Mouse (Mus musculus) lung, embryonic 15.5 days (tissue): Measurements from ENCODE around the gene Aifm2. TPM values are rescaled to one million over a fixed set of nuclear protein-coding genes. Genes with fewer than 3 reads are reported as not detected.

Experiments used
- ATAC-seq: fragments of 200-750 bp; cut with Nextera tagmentation; 2 replicates; pipeline ENCODE4 v1.8.0; 2017; ENCODE audit warnings: moderate number of reproducible peaks, borderline replicate concordance; ENCODE audit not compliant: low FRiP score, low TSS enrichment; ENCODE audit errors: extremely low read depth
- H3K27ac ChIP-seq: fragments of 300-500 bp; sonication (generic); 2 replicates; pipeline ENCODE4 v1.5.1; 2015; ENCODE audit warnings: moderate library complexity, mild to moderate bottlenecking, inconsistent platforms
- H3K27me3 ChIP-seq: fragments of 300-500 bp; sonication (generic); 2 replicates; pipeline ENCODE4 v1.6.1; 2015; ENCODE audit warnings: inconsistent platforms
- H3K36me3 ChIP-seq: fragments of 300-500 bp; sonication (generic); 2 replicates; pipeline ENCODE4 v1.6.1; 2015; ENCODE audit warnings: inconsistent platforms
- H3K4me1 ChIP-seq: fragments of 300-500 bp; sonication (generic); 2 replicates; pipeline ENCODE4 v1.6.1; 2015; ENCODE audit warnings: inconsistent platforms
- H3K4me2 ChIP-seq: fragments of 300-500 bp; sonication (generic); 2 replicates; pipeline ENCODE4 v1.6.1; 2015; ENCODE audit warnings: inconsistent platforms, mild to moderate bottlenecking, moderate library complexity
- H3K4me3 ChIP-seq: fragments of 300-500 bp; sonication (generic); 2 replicates; pipeline ENCODE4 v1.5.1; 2015; ENCODE audit warnings: mild to moderate bottlenecking, inconsistent platforms
- H3K9ac ChIP-seq: fragments of 300-500 bp; sonication (generic); 2 replicates; pipeline ENCODE4 v1.6.1; 2015; ENCODE audit warnings: inconsistent platforms
- H3K9me3 ChIP-seq: fragments of 300-500 bp; sonication (generic); 2 replicates; pipeline ENCODE4 v1.6.1; 2016; ENCODE audit warnings: inconsistent platforms
- WGBS: fragments of 180-500 bp; shearing (Covaris S2); methylation state at CpG from one replicate; pipeline ENCODE4 v1.1.7; 2015; 5-methylcytosine and 5-hydroxymethylcytosine counted together
- polyA plus RNA-seq: library from polyadenylated mRNA; unstranded; fragments of >200 nt; fragmentation: Nextera tagmentation; extraction: Ambion mirVana; gene quantifications from 2 replicates; pipeline ENCODE4 v1.2.1, GENCODE M21; 2015

Gene Aifm2
- polyA plus RNA-seq, 1 experiment from 2014 or later: 14.0 TPM

DNA sequence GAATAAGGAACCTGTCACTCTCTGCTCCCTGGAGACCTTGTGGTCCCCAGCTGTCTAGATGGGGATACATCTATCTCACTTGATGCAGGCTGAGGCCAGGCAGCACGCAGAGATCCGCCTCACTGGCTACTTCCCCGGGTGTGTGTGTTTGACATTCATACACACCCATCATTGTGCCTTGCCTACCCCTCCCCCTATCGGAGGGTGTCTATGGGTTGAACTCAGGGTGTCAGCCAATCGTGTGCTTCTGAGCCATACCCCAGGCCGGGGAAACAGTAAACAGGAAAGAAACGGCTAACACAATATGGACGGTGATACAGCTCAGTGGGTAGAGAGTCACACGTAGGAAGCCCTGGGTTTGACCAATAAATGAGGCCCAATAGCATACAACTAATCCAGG, 35.0 kb downstream of the Aifm2 start:
- no peak overlapping the region for H3K27ac ChIP-seq
- 70% methylated on average over 9 of the region's 9 CpGs for whole genome bisulfite sequencing
- no peak overlapping the region for H3K4me3 ChIP-seq
- ATAC-seq: no peak
- H3K27me3 ChIP-seq: no peaks in the 10 kb centered on the region
- no peaks in the 10 kb centered on the region for H3K9me3 ChIP-seq
- peaks cover 83% of the 10 kb centered on the region for H3K36me3 ChIP-seq
- no peaks in the 10 kb centered on the region for H3K4me1 ChIP-seq
- no peak overlapping the region for H3K4me2 ChIP-seq
- H3K9ac ChIP-seq: no peak overlapping the region

DNA sequence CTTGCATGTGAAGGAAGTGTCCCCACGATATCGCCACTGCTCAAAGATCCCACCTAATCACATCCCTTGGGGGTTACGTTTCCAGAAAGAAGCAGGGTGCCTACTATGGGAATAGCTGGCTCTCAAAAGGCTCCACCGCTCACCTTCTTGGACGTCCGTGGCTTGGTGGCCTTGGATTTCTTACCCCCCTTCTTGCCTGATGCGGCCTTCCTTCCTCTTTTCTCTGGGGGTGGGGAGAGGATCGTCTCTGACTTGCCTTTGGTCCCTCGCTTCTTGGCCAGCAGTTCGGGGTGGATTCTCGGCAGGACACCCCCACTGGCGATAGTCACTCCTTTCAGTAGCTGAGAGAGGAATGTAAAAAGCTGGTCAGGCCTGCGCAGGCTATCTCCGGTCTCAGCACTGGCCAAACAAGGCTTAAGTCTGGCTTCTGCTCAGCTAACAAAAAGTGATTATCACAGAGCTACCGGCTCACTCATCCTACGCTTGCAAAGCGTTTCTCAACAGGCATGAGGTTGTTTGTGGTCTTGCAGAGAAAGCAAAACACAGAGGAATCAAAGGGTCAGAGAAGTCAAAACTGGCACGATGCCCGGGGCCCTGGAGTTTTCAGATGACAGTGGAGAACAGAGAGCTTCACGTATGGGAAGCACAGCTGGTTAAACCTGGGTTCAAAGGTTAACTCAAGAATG, 36.6 kb downstream of the Aifm2 start:
- WGBS: 74% methylated on average over 20 of the region's 20 CpGs
- H3K27ac ChIP-seq: no peak overlapping the region
- H3K36me3 ChIP-seq: peaks cover 79% of the 10 kb centered on the region
- H3K4me3 ChIP-seq: no peak overlapping the region
- no peak overlapping the region for H3K9ac ChIP-seq
- no peaks in the 10 kb centered on the region for H3K27me3 ChIP-seq
- no peak overlapping the region for H3K4me2 ChIP-seq
- ATAC-seq: no peak
- no peaks in the 10 kb centered on the region for H3K9me3 ChIP-seq
- peaks cover 1% of the 10 kb centered on the region; the same call in 1 of the 2 replicates for H3K4me1 ChIP-seq

GRCm38 (mm10) chr10:61753071-61753470, 38.0 kb downstream of the Aifm2 start:
- H3K36me3 ChIP-seq: peaks cover 68% of the 10 kb centered on the region
- 94% methylated on average over 23 of the region's 23 CpGs for WGBS
- no peak for ATAC-seq

GRCm38 (mm10) chr10:61757022-61757421, 42.0 kb downstream of the Aifm2 start:
- ATAC-seq: peak; percentile 70
- 0 out of 2 replicates have a peak overlapping the region, but pooled peaks have one; percentile 55 for H3K27ac ChIP-seq
- WGBS: 69% methylated on average over 14 of the region's 14 CpGs

More at GRCm38 (mm10) chr10:61753071-61753470, 38.0 kb downstream of the Aifm2 start:
- no peak overlapping the region for H3K4me3 ChIP-seq
- no peaks in the 10 kb centered on the region for H3K27me3 ChIP-seq
- H3K4me1 ChIP-seq: peaks cover 12% of the 10 kb centered on the region
- no peak overlapping the region for H3K27ac ChIP-seq
- H3K9ac ChIP-seq: no peak overlapping the region
- H3K4me2 ChIP-seq: no peak overlapping the region
- no peaks in the 10 kb centered on the region for H3K9me3 ChIP-seq

DNA sequence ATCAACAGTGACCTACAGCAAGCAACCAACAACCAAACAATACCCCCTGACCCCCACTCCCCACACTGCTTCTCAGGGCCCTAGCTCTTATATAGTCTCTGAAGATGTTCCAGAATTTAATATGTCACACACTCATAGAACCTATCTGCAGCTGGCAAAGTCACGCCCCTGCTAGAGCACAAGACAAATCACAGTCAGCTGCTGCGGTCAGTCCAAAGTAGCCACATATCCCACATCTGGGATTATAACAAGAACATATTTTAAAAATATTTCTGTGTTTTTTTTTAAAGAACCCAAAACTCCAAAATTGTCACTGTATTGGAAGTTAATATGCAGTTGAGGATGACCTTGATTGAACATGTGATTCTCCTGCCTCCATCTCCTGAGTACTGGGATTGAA, 43.8 kb downstream of the Aifm2 start:
- no peaks in the 10 kb centered on the region for H3K27me3 ChIP-seq
- no peak overlapping the region for H3K27ac ChIP-seq
- no peak overlapping the region for H3K9ac ChIP-seq
- no peak overlapping the region for H3K4me3 ChIP-seq
- ATAC-seq: no peak
- H3K9me3 ChIP-seq: no peaks in the 10 kb centered on the region
- H3K4me2 ChIP-seq: no peak overlapping the region
- peaks cover 24% of the 10 kb centered on the region; the same call in 1 of the 2 replicates for H3K36me3 ChIP-seq
- 85% methylated on average over 2 of the region's 2 CpGs for WGBS
- H3K4me1 ChIP-seq: peaks cover 25% of the 10 kb centered on the region

More at GRCm38 (mm10) chr10:61757022-61757421, 42.0 kb downstream of the Aifm2 start:
- Histone ChIP-seq H3K4me1 (peaks cover 25% of the 10 kb centered on the region), H3K4me2 (no peak overlapping the region), H3K4me3 (no peak overlapping the region), H3K36me3 (peaks cover 42% of the 10 kb centered on the region; the same call in 1 of the 2 replicates), H3K27me3 (no peaks in the 10 kb centered on the region), H3K9me3 (no peaks in the 10 kb centered on the region), H3K9ac (no peak overlapping the region)

GRCm38 (mm10) chr10:61759869-61760268, 44.8 kb downstream of the Aifm2 start:
- Histone ChIP-seq H3K9ac (no peak overlapping the region), H3K36me3 (peaks cover 16% of the 10 kb centered on the region; the same call in 1 of the 2 replicates), H3K27ac (peak overlapping the region; percentile 25; the same call in 1 of the 2 replicates), H3K4me1 (peaks cover 29% of the 10 kb centered on the region), H3K9me3 (no peaks in the 10 kb centered on the region), H3K4me2 (0 out of 2 replicates have a peak overlapping the region, but pooled peaks have one; percentile 1), H3K27me3 (no peaks in the 10 kb centered on the region), H3K4me3 (no peak overlapping the region)
- ATAC-seq: peak; percentile 41; the same call in 1 of the 2 replicates
- 16% methylated on average over 6 of the region's 6 CpGs for WGBS

- Histone ChIP-seq H3K36me3 (no peaks in the 10 kb centered on the region), H3K27ac (no peak overlapping the region), H3K4me1 (peaks cover 28% of the 10 kb centered on the region), H3K4me2 (no peak overlapping the region), H3K27me3 (no peaks in the 10 kb centered on the region), H3K4me3 (no peak overlapping the region), H3K9ac (no peak overlapping the region), H3K9me3 (no peaks in the 10 kb centered on the region)
- 62% methylated on average over 8 of the region's 8 CpGs for WGBS
- ATAC-seq: no peak
These were observed 49.6 kb downstream of the Aifm2 start for GRCm38 (mm10) chr10:61764689-61765088.

GRCm38 (mm10) chr10:61765558-61765957, 50.5 kb downstream of the Aifm2 start:
- no peaks in the 10 kb centered on the region for H3K36me3 ChIP-seq
- no peak overlapping the region for H3K4me2 ChIP-seq
- H3K27ac ChIP-seq: no peak overlapping the region
- no peak overlapping the region for H3K9ac ChIP-seq
- no peaks in the 10 kb centered on the region for H3K27me3 ChIP-seq
- H3K4me1 ChIP-seq: peaks cover 20% of the 10 kb centered on the region
- WGBS: 61% methylated on average over 5 of the region's 5 CpGs
- no peaks in the 10 kb centered on the region for H3K9me3 ChIP-seq
- H3K4me3 ChIP-seq: no peak overlapping the region
- no peak for ATAC-seq

GRCm38 (mm10) chr10:61766806-61767205, 51.7 kb downstream of the Aifm2 start:
- H3K4me3 ChIP-seq: no peak overlapping the region
- no peaks in the 10 kb centered on the region for H3K36me3 ChIP-seq
- peaks cover 20% of the 10 kb centered on the region for H3K4me1 ChIP-seq
- H3K4me2 ChIP-seq: no peak overlapping the region
- H3K9me3 ChIP-seq: no peaks in the 10 kb centered on the region
- no peak overlapping the region for H3K27ac ChIP-seq
- no peaks in the 10 kb centered on the region for H3K27me3 ChIP-seq
- ATAC-seq: no peak
- 19% methylated on average over 6 of the region's 6 CpGs for WGBS
- no peak overlapping the region for H3K9ac ChIP-seq

- H3K9ac ChIP-seq: peak overlapping the region; percentile 97; the same call in 1 of the 2 replicates
- no peaks in the 10 kb centered on the region for H3K36me3 ChIP-seq
- WGBS: 17% methylated on average over 9 of the region's 9 CpGs
- H3K4me2 ChIP-seq: peak overlapping the region; percentile 89
- 0 out of 2 replicates have a peak overlapping the region, but pooled peaks have one; percentile 11 for H3K4me3 ChIP-seq
- H3K27ac ChIP-seq: peak overlapping the region; percentile 90; the same call in 1 of the 2 replicates
- ATAC-seq: no peak
- no peaks in the 10 kb centered on the region for H3K9me3 ChIP-seq
- no peaks in the 10 kb centered on the region for H3K27me3 ChIP-seq
- peaks cover 19% of the 10 kb centered on the region for H3K4me1 ChIP-seq
These were observed 66.5 kb downstream of the Aifm2 start for GRCm38 (mm10) chr10:61781461-61782128.

DNA sequence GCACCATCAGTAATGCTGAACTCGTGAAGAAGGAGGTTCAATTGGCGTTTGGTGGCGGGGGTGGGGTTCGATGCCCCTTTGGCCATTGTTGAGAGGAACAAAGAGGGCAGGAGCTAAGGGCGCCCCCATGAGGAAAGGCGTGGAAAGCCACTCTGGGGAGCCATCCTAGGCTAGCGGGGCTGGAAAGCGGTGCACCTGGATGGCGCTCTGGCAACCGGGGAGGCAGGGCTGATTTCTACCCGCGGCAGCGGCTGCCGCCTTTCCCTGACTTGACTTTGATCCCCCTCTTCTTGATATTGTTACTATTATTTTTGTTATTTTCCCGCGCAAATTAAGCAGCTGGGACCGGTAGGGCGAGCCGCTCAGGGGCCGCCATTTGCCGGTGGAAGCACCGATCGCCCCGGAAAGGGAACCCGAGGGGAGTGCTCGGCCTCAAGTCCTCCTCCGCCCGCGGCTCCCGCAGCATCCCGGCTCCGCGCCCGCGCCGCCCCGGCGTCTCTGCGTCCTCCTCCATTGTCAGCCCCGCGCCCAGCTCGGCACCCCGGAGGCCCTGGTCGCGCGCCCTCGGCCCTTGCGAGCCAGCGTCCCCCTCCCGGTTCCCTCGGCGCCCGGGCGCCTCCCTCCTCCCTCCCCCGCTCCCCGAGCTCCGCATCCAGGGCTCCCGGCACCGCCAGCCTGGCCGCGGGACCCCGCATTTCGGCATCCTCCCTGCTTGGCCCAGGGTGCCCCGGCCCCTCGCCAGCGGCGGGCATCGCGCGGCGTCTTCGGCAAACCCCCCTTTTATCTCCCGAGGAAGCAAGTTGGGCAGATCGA, 67.9 kb downstream of the Aifm2 start:
- Histone ChIP-seq H3K9me3 (no peaks in the 10 kb centered on the region), H3K4me2 (peak overlapping the region; percentile 89), H3K9ac (peak overlapping the region; percentile 97), H3K4me1 (peaks cover 24% of the 10 kb centered on the region), H3K27me3 (no peaks in the 10 kb centered on the region), H3K27ac (peak overlapping the region; percentile 90), H3K36me3 (no peaks in the 10 kb centered on the region), H3K4me3 (peak overlapping the region; percentile 94)
- under 1% methylated on average over 64 of the region's 74 CpGs for WGBS
- ATAC-seq: peak; percentile 51
